Comparison of ENCODE assay signal across 21 mouse cellular contexts in genomic region chr6:18247891-18248463, GRCm38 (mm10).
DNase-seq lines count a peak whose midpoint lies in the region; ATAC-seq and TF ChIP-seq lines count a peak whose summit lies in the region.
"Had no signal": no experiment of that assay in that cellular context is flagged by ENCODE, and none has a peak within 500 bp of the region (broad histone marks: within the 10 kb centered on the region; RNA-seq: fewer than 3 reads in every experiment).

No protein-coding gene starts in this region.

- in situ Hi-C loops in Patski (cut with MboI; ENCODE audit: low pct_unique_long_range_greater_than_20kb) = no loop called here

- WGBS in lung, embryonic 14.5 days = 45% methylated on average over 2 of the region's 2 CpGs
- WGBS in intestine, postnatal 0 days = 21% methylated on average over 2 of the region's 2 CpGs
- 43% methylated on average over 2 of the region's 2 CpGs for WGBS in stomach, postnatal 0 days

- H3K9me3 ChIP-seq in lung, embryonic 14.5 days (ENCODE audit: low read depth, low read length) = no peaks in the 10 kb centered on the region
- no peaks in the 10 kb centered on the region for H3K9me3 ChIP-seq in intestine, postnatal 0 days (ENCODE audit: control insufficient read depth)
- no peaks in the 10 kb centered on the region for H3K9me3 ChIP-seq in stomach, postnatal 0 days (ENCODE audit: control insufficient read depth, low read length)
- H3K9me3 ChIP-seq: embryonic facial prominence, embryonic 13.5 days; forebrain, embryonic 12.5 days; G1E; heart, embryonic 12.5 days; hindbrain, embryonic 10.5 days; hindbrain, embryonic 15.5 days had no signal

- peak; percentile 75; the same call in 1 of the 2 replicates for ATAC-seq in lung, embryonic 14.5 days (ENCODE audit: insufficient read depth)
- ATAC-seq in Patski = peak; percentile 82
- peak; percentile 92 for ATAC-seq in intestine, postnatal 0 days
- ATAC-seq in stomach, postnatal 0 days (ENCODE audit: low FRiP score, low TSS enrichment) = peak; percentile 45; the same call in 1 of the 2 replicates
- ATAC-seq: CD4-positive, CD25-positive, alpha-beta regulatory T cell, adult 4 months; forebrain, postnatal 0 days had no signal

- H3K4me3 ChIP-seq in lung, embryonic 14.5 days (ENCODE audit: low read depth, low read length) = no peak overlapping the region
- no peak overlapping the region for H3K4me3 ChIP-seq in intestine, postnatal 0 days (ENCODE audit: low read depth, low read length)
- H3K4me3 ChIP-seq in stomach, postnatal 0 days (ENCODE audit: low read depth, low read length) = no peak overlapping the region
- H3K4me3 ChIP-seq: embryonic facial prominence, embryonic 13.5 days; forebrain, embryonic 12.5 days; heart, embryonic 12.5 days; hindbrain, embryonic 10.5 days; hindbrain, embryonic 15.5 days had no signal

- H3K27ac ChIP-seq in lung, embryonic 14.5 days (ENCODE audit: low read depth) = no peak overlapping the region
- H3K27ac ChIP-seq in intestine, postnatal 0 days (ENCODE audit: low read depth, low read length) = no peak overlapping the region
- H3K27ac ChIP-seq in stomach, postnatal 0 days (replicated peaks) = no peak overlapping the region
- H3K27ac ChIP-seq: embryonic facial prominence, embryonic 13.5 days; forebrain, embryonic 12.5 days; hindbrain, embryonic 10.5 days; hindbrain, embryonic 15.5 days had no signal

- intact Hi-C loops in gastrocnemius, postnatal 14 days (cut with DNase I; ENCODE audit: low total_unique reads) = no loop called here

- POLR2A ChIA-PET in Patski (lab: Charles Lee) = interaction anchor here (0.6 kb wide), 1 partner anchor 97 kb away, joined by 4 read pairs; no protein-coding TSS in a partner anchor

- no peak overlapping the region for H3K4me2 ChIP-seq in lung, embryonic 14.5 days
- H3K4me2 ChIP-seq in intestine, postnatal 0 days (replicated peaks; ENCODE audit: low read depth) = no peak overlapping the region
- no peak overlapping the region for H3K4me2 ChIP-seq in stomach, postnatal 0 days (replicated peaks; ENCODE audit: low read depth)
- H3K4me2 ChIP-seq: embryonic facial prominence, embryonic 13.5 days; forebrain, embryonic 12.5 days; heart, embryonic 12.5 days; hindbrain, embryonic 15.5 days had no signal

- TF ChIP-seq CTCF in lung, embryonic 14.5 days (IDR thresholded peaks at IDR 0.05; ENCODE audit: low read depth) = no peak
- TF ChIP-seq CTCF in Patski (IDR thresholded peaks at IDR 0.05) = no peak
- no peak for TF ChIP-seq CTCF in intestine, postnatal 0 days (IDR thresholded peaks at IDR 0.05; ENCODE audit: low read depth)
- no peak for TF ChIP-seq CTCF in stomach, postnatal 0 days (IDR thresholded peaks at IDR 0.05; ENCODE audit: low read depth)

- no peaks in the 10 kb centered on the region for H3K36me3 ChIP-seq in lung, embryonic 14.5 days (ENCODE audit: insufficient read depth)
- no peaks in the 10 kb centered on the region; the same call in 1 of the 2 replicates for H3K36me3 ChIP-seq in intestine, postnatal 0 days (ENCODE audit: control insufficient read depth, insufficient read depth)
- no peaks in the 10 kb centered on the region for H3K36me3 ChIP-seq in stomach, postnatal 0 days (ENCODE audit: control insufficient read depth, insufficient read depth, low read length)
- H3K36me3 ChIP-seq: embryonic facial prominence, embryonic 13.5 days; forebrain, embryonic 12.5 days; G1E; heart, embryonic 12.5 days; hindbrain, embryonic 10.5 days; hindbrain, embryonic 15.5 days had no signal

- DNase-seq in lung, embryonic 14.5 days = no peak
- no peak for DNase-seq in lung, postnatal 36 days
- DNase-seq in Patski (ENCODE audit: low read depth, low spot score) = no peak
- no peak for DNase-seq in stomach, postnatal 0 days (ENCODE audit: low spot score)
- DNase-seq in cerebellum, adult 8-10 months = no peak
- DNase-seq in gastrocnemius, postnatal 14 days = no peak
- DNase-seq: adrenal gland, postnatal 10 days; B cell, adult 2 months; cerebellum, adult 11 months; cerebellum, adult 9-10 months; cerebellum, postnatal 25 days; forebrain, postnatal 0 days; gastrocnemius, postnatal 25 days had no signal

- CTCF ChIA-PET in Patski (lab: Charles Lee) = interaction anchor here (0.8 kb wide), 1 partner anchor 20 kb away, joined by 3 read pairs; no protein-coding TSS in a partner anchor

- TF ChIP-seq EP300 in stomach, postnatal 0 days (optimal IDR thresholded peaks at IDR 0.05) = no peak

- no peak overlapping the region for H3K9ac ChIP-seq in lung, embryonic 14.5 days
- no peak overlapping the region for H3K9ac ChIP-seq in intestine, postnatal 0 days (ENCODE audit: low read depth, low read length)
- no peak overlapping the region for H3K9ac ChIP-seq in stomach, postnatal 0 days (ENCODE audit: low read length)
- H3K9ac ChIP-seq: embryonic facial prominence, embryonic 13.5 days; forebrain, embryonic 12.5 days; forebrain, postnatal 0 days; heart, embryonic 12.5 days; hindbrain, embryonic 15.5 days had no signal

- no peaks in the 10 kb centered on the region for H3K4me1 ChIP-seq in lung, embryonic 14.5 days (ENCODE audit: insufficient read depth)
- no peaks in the 10 kb centered on the region for H3K4me1 ChIP-seq in intestine, postnatal 0 days (replicated peaks; ENCODE audit: control insufficient read depth, insufficient read depth, low read length)
- H3K4me1 ChIP-seq in stomach, postnatal 0 days (replicated peaks; ENCODE audit: control insufficient read depth, insufficient read depth) = no peaks in the 10 kb centered on the region
- H3K4me1 ChIP-seq: embryonic facial prominence, embryonic 13.5 days; forebrain, embryonic 12.5 days; heart, embryonic 12.5 days; hindbrain, embryonic 10.5 days; hindbrain, embryonic 15.5 days had no signal

- no peaks in the 10 kb centered on the region for H3K27me3 ChIP-seq in lung, embryonic 14.5 days (ENCODE audit: insufficient read depth, low read length)
- H3K27me3 ChIP-seq in Patski = no peaks in the 10 kb centered on the region
- no peaks in the 10 kb centered on the region for H3K27me3 ChIP-seq in intestine, postnatal 0 days (replicated peaks; ENCODE audit: control insufficient read depth, insufficient read depth, low read length)
- no peaks in the 10 kb centered on the region for H3K27me3 ChIP-seq in stomach, postnatal 0 days (ENCODE audit: control insufficient read depth, insufficient read depth, low read length)
- H3K27me3 ChIP-seq: embryonic facial prominence, embryonic 13.5 days; forebrain, embryonic 12.5 days; heart, embryonic 12.5 days; hindbrain, embryonic 15.5 days had no signal
